Mouse (Mus musculus): ENCODE results near the gene Zfp978. TPM values are rescaled to one million over a fixed set of nuclear protein-coding genes. Genes with fewer than 3 reads are reported as not detected.
"Not testable (repeated sequence)": the region's sequence is repeated elsewhere in the genome, so short reads cannot be mapped to it uniquely, and the experiment has no call there.

Gene Zfp978
- total and polyA plus RNA-seq, 2 experiments, result not detected

- H3K9ac ChIP-seq (ENCODE audit: low read depth, low read length); DNase-seq (ENCODE audit: extremely low read depth, low read depth, low spot score); H3K79me2 ChIP-seq (ENCODE audit: control insufficient read depth, insufficient read depth, low read length); H3K27ac ChIP-seq (replicated peaks; ENCODE audit: insufficient read depth, low read depth, low read length); H3K4me3 ChIP-seq (ENCODE audit: insufficient read depth, low read depth, low read length); H3K36me3 ChIP-seq (ENCODE audit: control insufficient read depth, insufficient read depth, low read length); H3K27me3 ChIP-seq (ENCODE audit: control insufficient read depth, insufficient read depth, low read length); H3K4me1 ChIP-seq (ENCODE audit: control insufficient read depth, insufficient read depth, low read length): not testable (repeated sequence)
- WGBS, result 57% methylated on average over 3 of the region's 3 CpGs
These were observed 20.9 kb upstream of the Zfp978 start for GRCm38 (mm10) chr4:147340236-147340635.

GRCm38 (mm10) chr4:147340876-147341275 is 20.2 kb upstream of the Zfp978 start:
- H3K9ac ChIP-seq (ENCODE audit: low read depth, low read length); DNase-seq (ENCODE audit: extremely low read depth, low read depth, low spot score); H3K36me3 ChIP-seq (ENCODE audit: control insufficient read depth, insufficient read depth, low read length); H3K27ac ChIP-seq (replicated peaks; ENCODE audit: insufficient read depth, low read depth, low read length); H3K27me3 ChIP-seq (ENCODE audit: control insufficient read depth, insufficient read depth, low read length); H3K4me3 ChIP-seq (ENCODE audit: insufficient read depth, low read depth, low read length); H3K79me2 ChIP-seq (ENCODE audit: control insufficient read depth, insufficient read depth, low read length); H3K4me1 ChIP-seq (ENCODE audit: control insufficient read depth, insufficient read depth, low read length): not testable (repeated sequence)
- 76% methylated on average over 3 of the region's 3 CpGs for WGBS

GRCm38 (mm10) chr4:147343042-147343908 is 17.8 kb upstream of the Zfp978 start:
- not testable (repeated sequence) for H3K79me2 ChIP-seq (ENCODE audit: control insufficient read depth, insufficient read depth, low read length); H3K9ac ChIP-seq (ENCODE audit: low read depth, low read length); H3K36me3 ChIP-seq (ENCODE audit: control insufficient read depth, insufficient read depth, low read length); DNase-seq (ENCODE audit: extremely low read depth, low read depth, low spot score); H3K4me1 ChIP-seq (ENCODE audit: control insufficient read depth, insufficient read depth, low read length); H3K27ac ChIP-seq (replicated peaks; ENCODE audit: insufficient read depth, low read depth, low read length); H3K4me3 ChIP-seq (ENCODE audit: insufficient read depth, low read depth, low read length); H3K27me3 ChIP-seq (ENCODE audit: control insufficient read depth, insufficient read depth, low read length)
- WGBS, result 69% methylated on average over 6 of the region's 6 CpGs

GRCm38 (mm10) chr4:147345061-147345554 is 16.0 kb upstream of the Zfp978 start:
- H3K9ac ChIP-seq (ENCODE audit: low read depth, low read length); H3K4me1 ChIP-seq (ENCODE audit: control insufficient read depth, insufficient read depth, low read length); H3K27ac ChIP-seq (replicated peaks; ENCODE audit: insufficient read depth, low read depth, low read length); H3K4me3 ChIP-seq (ENCODE audit: insufficient read depth, low read depth, low read length); DNase-seq (ENCODE audit: extremely low read depth, low read depth, low spot score); H3K27me3 ChIP-seq (ENCODE audit: control insufficient read depth, insufficient read depth, low read length); H3K79me2 ChIP-seq (ENCODE audit: control insufficient read depth, insufficient read depth, low read length); H3K36me3 ChIP-seq (ENCODE audit: control insufficient read depth, insufficient read depth, low read length): not testable (repeated sequence)
- WGBS, result 81% methylated on average over 2 of the region's 2 CpGs

- not testable (repeated sequence) for H3K4me1 ChIP-seq (ENCODE audit: control insufficient read depth, insufficient read depth, low read length); H3K27ac ChIP-seq (replicated peaks; ENCODE audit: insufficient read depth, low read depth, low read length); DNase-seq (ENCODE audit: extremely low read depth, low read depth, low spot score); H3K27me3 ChIP-seq (ENCODE audit: control insufficient read depth, insufficient read depth, low read length); H3K79me2 ChIP-seq (ENCODE audit: control insufficient read depth, insufficient read depth, low read length); H3K4me3 ChIP-seq (ENCODE audit: insufficient read depth, low read depth, low read length); H3K36me3 ChIP-seq (ENCODE audit: control insufficient read depth, insufficient read depth, low read length); H3K9ac ChIP-seq (ENCODE audit: low read depth, low read length)
- 61% methylated on average over 4 of the region's 4 CpGs for WGBS
These were observed 14.6 kb upstream of the Zfp978 start for GRCm38 (mm10) chr4:147346361-147347035.

GRCm38 (mm10) chr4:147347300-147347699 is 13.8 kb upstream of the Zfp978 start:
- not testable (repeated sequence) for H3K27me3 ChIP-seq (ENCODE audit: control insufficient read depth, insufficient read depth, low read length); H3K27ac ChIP-seq (replicated peaks; ENCODE audit: insufficient read depth, low read depth, low read length); H3K79me2 ChIP-seq (ENCODE audit: control insufficient read depth, insufficient read depth, low read length); H3K36me3 ChIP-seq (ENCODE audit: control insufficient read depth, insufficient read depth, low read length); DNase-seq (ENCODE audit: extremely low read depth, low read depth, low spot score); H3K4me1 ChIP-seq (ENCODE audit: control insufficient read depth, insufficient read depth, low read length); H3K4me3 ChIP-seq (ENCODE audit: insufficient read depth, low read depth, low read length); H3K9ac ChIP-seq (ENCODE audit: low read depth, low read length)
- 65% methylated on average over 4 of the region's 4 CpGs for WGBS

GRCm38 (mm10) chr4:147347880-147348279 is 13.2 kb upstream of the Zfp978 start:
- 72% methylated on average over 2 of the region's 3 CpGs for WGBS
- not testable (repeated sequence) for DNase-seq (ENCODE audit: extremely low read depth, low read depth, low spot score); H3K4me1 ChIP-seq (ENCODE audit: control insufficient read depth, insufficient read depth, low read length)

GRCm38 (mm10) chr4:147348401-147348800 is 12.7 kb upstream of the Zfp978 start:
- WGBS, result 67% methylated on average over 2 of the region's 2 CpGs
- not testable (repeated sequence) for H3K9ac ChIP-seq (ENCODE audit: low read depth, low read length); H3K4me3 ChIP-seq (ENCODE audit: insufficient read depth, low read depth, low read length); H3K27me3 ChIP-seq (ENCODE audit: control insufficient read depth, insufficient read depth, low read length); H3K27ac ChIP-seq (replicated peaks; ENCODE audit: insufficient read depth, low read depth, low read length); H3K4me1 ChIP-seq (ENCODE audit: control insufficient read depth, insufficient read depth, low read length); H3K36me3 ChIP-seq (ENCODE audit: control insufficient read depth, insufficient read depth, low read length); DNase-seq (ENCODE audit: extremely low read depth, low read depth, low spot score); H3K79me2 ChIP-seq (ENCODE audit: control insufficient read depth, insufficient read depth, low read length)

More at GRCm38 (mm10) chr4:147347880-147348279, 13.2 kb upstream of the Zfp978 start:
- not testable (repeated sequence) for H3K27me3 ChIP-seq (ENCODE audit: control insufficient read depth, insufficient read depth, low read length); H3K27ac ChIP-seq (replicated peaks; ENCODE audit: insufficient read depth, low read depth, low read length); H3K36me3 ChIP-seq (ENCODE audit: control insufficient read depth, insufficient read depth, low read length); H3K9ac ChIP-seq (ENCODE audit: low read depth, low read length); H3K4me3 ChIP-seq (ENCODE audit: insufficient read depth, low read depth, low read length); H3K79me2 ChIP-seq (ENCODE audit: control insufficient read depth, insufficient read depth, low read length)
